19 mouse cellular contexts compared by ENCODE assay signal in the genomic region with DNA sequence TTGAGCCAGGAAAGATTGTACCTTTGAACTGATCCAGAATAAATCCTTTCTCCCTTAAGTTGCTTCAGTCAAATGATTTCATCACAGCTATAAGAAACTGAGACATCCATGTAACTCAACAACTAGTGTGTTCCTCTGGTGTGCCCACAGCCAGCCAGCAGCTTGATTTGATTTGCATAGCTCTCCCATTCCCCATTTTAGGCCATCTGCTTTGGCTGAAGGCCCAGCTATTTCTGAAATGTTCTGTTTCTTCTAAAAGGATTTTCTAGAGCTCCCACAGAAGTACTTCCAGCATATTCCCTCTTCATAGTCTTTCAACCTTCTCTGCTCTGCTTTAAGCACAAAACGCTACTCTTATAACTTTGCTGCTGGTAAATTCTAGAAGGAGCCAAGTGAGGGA. TPM values are rescaled to one million over a fixed set of nuclear protein-coding genes. Genes with fewer than 3 reads are reported as not detected.
DNase-seq lines count a peak whose midpoint lies in the region; ATAC-seq and TF ChIP-seq lines count a peak whose summit lies in the region.
"Had no signal": no experiment of that assay in that cellular context is flagged by ENCODE, and none has a peak within 500 bp of the region (broad histone marks: within the 10 kb centered on the region; RNA-seq: fewer than 3 reads in every experiment).

No protein-coding gene starts in this region.

- no peak overlapping the region for H3K4me2 ChIP-seq in lung, embryonic 14.5 days
- H3K4me2 ChIP-seq: heart, embryonic 13.5 days; lung, embryonic 15.5 days had no signal

- no peaks in the 10 kb centered on the region for H3K36me3 ChIP-seq in lung, embryonic 14.5 days (ENCODE audit: insufficient read depth)
- H3K36me3 ChIP-seq: heart, embryonic 13.5 days; lung, embryonic 15.5 days had no signal

- WGBS in lung, embryonic 14.5 days, result 73% methylated on average over 1 of the region's 1 CpGs

- intact Hi-C loops in heart, postnatal 36 days (cut with DNase I), result no loop called here

- no peak for TF ChIP-seq CTCF in lung, embryonic 14.5 days (IDR thresholded peaks at IDR 0.05; ENCODE audit: low read depth)

- H3K9ac ChIP-seq in lung, embryonic 14.5 days, result no peak overlapping the region
- H3K9ac ChIP-seq: heart, embryonic 13.5 days; lung, embryonic 15.5 days had no signal

- H3K4me3 ChIP-seq in lung, embryonic 14.5 days (ENCODE audit: low read depth, low read length), result no peak overlapping the region
- H3K4me3 ChIP-seq: heart, embryonic 13.5 days; lung, embryonic 15.5 days had no signal

- H3K27ac ChIP-seq in lung, embryonic 14.5 days (ENCODE audit: low read depth), result no peak overlapping the region
- H3K27ac ChIP-seq: heart, embryonic 13.5 days; lung, embryonic 15.5 days; stomach, postnatal 0 days had no signal

- no peaks in the 10 kb centered on the region for H3K4me1 ChIP-seq in lung, embryonic 14.5 days (ENCODE audit: insufficient read depth)
- H3K4me1 ChIP-seq: heart, embryonic 13.5 days; lung, embryonic 15.5 days had no signal

- no peaks in the 10 kb centered on the region for H3K9me3 ChIP-seq in lung, embryonic 14.5 days (ENCODE audit: low read depth, low read length)
- H3K9me3 ChIP-seq: heart, embryonic 13.5 days; lung, embryonic 15.5 days had no signal

- ATAC-seq in cerebellum, adult (ENCODE audit: insufficient number of reproducible peaks, low FRiP score, low TSS enrichment), result no peak
- no peak for ATAC-seq in lung, embryonic 14.5 days (ENCODE audit: insufficient read depth)
- ATAC-seq: activated CD4-positive, CD25-positive, alpha-beta regulatory T cell, adult 4 months; inflammation-experienced regulatory T-cells, adult 6 months had no signal

- no peaks in the 10 kb centered on the region for H3K27me3 ChIP-seq in lung, embryonic 14.5 days (ENCODE audit: insufficient read depth, low read length)
- H3K27me3 ChIP-seq: heart, embryonic 13.5 days; lung, embryonic 15.5 days had no signal

- peak; percentile 32 to 53 for DNase-seq in cerebellum, postnatal 14 days
- DNase-seq in lung, embryonic 14.5 days, result peak; percentile 9
- no peak for DNase-seq in lung, postnatal 10 days
- DNase-seq in layer of hippocampus, postnatal 14 days (ENCODE audit: low spot score in 2 of 2), result peak; percentile 53 to 90
- DNase-seq in right cerebral cortex, postnatal 4 days, result peak; percentile 33
- no peak for DNase-seq in retina, embryonic 14.5 days (ENCODE audit: low spot score)
- no peak for DNase-seq in heart, postnatal 36 days
- DNase-seq: adrenal gland, postnatal 25 days; cerebellum, adult 11 months had no signal

RNA-seq across cellular contexts. Expression of gene Lrrtm1, which starts 33.3 kb away (rescaled TPM):
- polyA plus RNA-seq in lung, embryonic 14.5 days (2014; fragmentation: Nextera tagmentation; extraction: Ambion mirVana), result 0.47 and 0.50 TPM in 2 replicates
- total RNA-seq in layer of hippocampus, postnatal 14 days (2021), result 100 to 1,000 TPM; 114 to 119 TPM
- total RNA-seq in heart, postnatal 36 days (2021), result not detected
- total RNA-seq: hematopoietic stem cell, adult 5-6 weeks; liver, adult 2 months; megakaryocyte progenitor cell, adult 5-6 weeks had no signal
- polyA plus RNA-seq: activated CD4-positive, CD25-positive, alpha-beta regulatory T cell, adult 4 months; inflammation-experienced regulatory T-cells, adult 6 months; liver, adult 2 months; spleen, adult 2 months had no signal

Comparison
In these comparisons a context has a peak if more than half of its experiments do, and no peak if none do; other contexts are left out.
1. DNase-seq: peak in cerebellum, postnatal 14 days (2 of 2), lung, embryonic 14.5 days (single experiment), layer of hippocampus, postnatal 14 days (2 of 2) and right cerebral cortex, postnatal 4 days (single experiment); none in lung, postnatal 10 days (single experiment), retina, embryonic 14.5 days (single experiment) and heart, postnatal 36 days (0 of 2).
2. RNA of gene Lrrtm1, which starts 33.3 kb away (total RNA-seq): 114 to 119 TPM in layer of hippocampus, postnatal 14 days; not detected in heart, postnatal 36 days; every median in the first group is over 100 times any median in the second.